Mouse (Mus musculus) ES-Bruce4 (cell line): Measurements from ENCODE around the gene Eps15l1. TPM values are rescaled to one million over a fixed set of nuclear protein-coding genes. Genes with fewer than 3 reads are reported as not detected.

Experiments used
- H3K27ac ChIP-seq: 2 replicates; pipeline ENCODE4 v1.5.1; 2012; ENCODE audit warnings: low read length, inconsistent platforms; ENCODE audit not compliant: insufficient read depth
- H3K27me3 ChIP-seq: 2 replicates; pipeline ENCODE4 v1.6.1; 2012; ENCODE audit warnings: mild to moderate bottlenecking, low read length, inconsistent platforms; ENCODE audit not compliant: control insufficient read depth, poor library complexity, insufficient read depth, severe bottlenecking
- H3K36me3 ChIP-seq: 2 replicates; pipeline ENCODE4 v1.6.1; 2012; ENCODE audit warnings: inconsistent platforms, mild to moderate bottlenecking, low read length, moderate library complexity; ENCODE audit not compliant: control insufficient read depth, poor library complexity, insufficient read depth, severe bottlenecking
- H3K4me1 ChIP-seq: one replicate; pipeline ENCODE4 v1.8.1; 2011; ENCODE audit warnings: low read length; ENCODE audit not compliant: control insufficient read depth, insufficient read depth
- H3K4me3 ChIP-seq: 2 replicates; pipeline ENCODE4 v1.5.1; 2011; ENCODE audit warnings: low read depth, mild to moderate bottlenecking, low read length
- H3K9ac ChIP-seq: 2 replicates; pipeline ENCODE4 v1.6.1; 2012; ENCODE audit warnings: low read depth, mild to moderate bottlenecking, inconsistent platforms; ENCODE audit not compliant: poor library complexity, severe bottlenecking
- H3K9me3 ChIP-seq: replicated peaks from 2 replicates; pipeline ENCODE4 v1.6.1; 2012; ENCODE audit warnings: mild to moderate bottlenecking, low read length, inconsistent platforms; ENCODE audit not compliant: control insufficient read depth, poor library complexity, insufficient read depth, severe bottlenecking
- CTCF ChIP-seq: IDR thresholded peaks from one replicate; pipeline ENCODE4 v1.8.1; 2011; ENCODE audit warnings: low read depth, low read length
- EP300 ChIP-seq: IDR thresholded peaks from 2 replicates; pipeline ENCODE4 v1.6.1; 2011; ENCODE audit warnings: low read depth, low read length; ENCODE audit not compliant: insufficient read depth
- POLR2A ChIP-seq: IDR thresholded peaks from one replicate; pipeline ENCODE4 v1.8.1; 2011; ENCODE audit warnings: low read length; ENCODE audit not compliant: insufficient read depth
- polyA plus RNA-seq: library from polyadenylated mRNA; stranded (reverse); fragments of >200 nt; gene quantifications from 2 replicates; pipeline ENCODE4 v1.2.4, GENCODE M21; 2011; ENCODE audit warnings: low read depth; ENCODE audit not compliant: missing spikeins, insufficient read depth, insufficient read length

The Eps15l1 gene
- polyA plus RNA-seq, 1 experiment, result 90.9 TPM

DNA sequence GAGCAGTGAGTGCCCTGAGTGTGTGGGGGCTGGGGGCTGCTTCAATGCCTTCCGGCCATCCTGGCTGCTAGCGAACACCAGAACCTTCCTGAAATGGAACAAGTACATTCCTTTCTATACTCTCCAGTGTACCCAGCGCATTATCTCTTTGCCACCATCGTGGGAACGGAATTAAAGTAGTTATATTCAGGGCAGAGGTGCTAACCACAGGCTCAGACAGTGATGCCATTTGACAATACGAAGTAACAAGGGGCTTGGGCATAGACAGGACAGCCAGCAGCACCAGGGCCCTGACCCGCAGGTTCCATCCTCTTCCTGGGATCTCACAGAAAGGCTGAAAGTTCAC, 67.6 kb downstream of the Eps15l1 start:
- H3K27ac ChIP-seq, result peak overlapping the region; percentile 76
- H3K27me3 ChIP-seq, result no peaks in the 10 kb centered on the region
- no peak overlapping the region for H3K4me3 ChIP-seq
- no peaks in the 10 kb centered on the region for H3K9me3 ChIP-seq
- TF ChIP-seq EP300 (no peak), POLR2A (no peak), CTCF (no peak)
- H3K9ac ChIP-seq, result no peak overlapping the region
- H3K36me3 ChIP-seq, result no peaks in the 10 kb centered on the region
- H3K4me1 ChIP-seq, result peaks cover 9% of the 10 kb centered on the region

GRCm38 (mm10) chr8:72352951-72353699, 68.1 kb downstream of the Eps15l1 start:
- Histone ChIP-seq H3K9me3 (no peaks in the 10 kb centered on the region), H3K27me3 (no peaks in the 10 kb centered on the region), H3K36me3 (no peaks in the 10 kb centered on the region), H3K4me3 (no peak overlapping the region), H3K27ac (no peak overlapping the region), H3K9ac (no peak overlapping the region), H3K4me1 (peaks cover 9% of the 10 kb centered on the region)
- TF ChIP-seq EP300 (no peak), POLR2A (no peak), CTCF (no peak)

GRCm38 (mm10) chr8:72351405-72352005, 69.8 kb downstream of the Eps15l1 start:
- Histone ChIP-seq H3K4me3 (no peak overlapping the region), H3K9me3 (no peaks in the 10 kb centered on the region), H3K27ac (no peak overlapping the region), H3K4me1 (peaks cover 9% of the 10 kb centered on the region), H3K36me3 (no peaks in the 10 kb centered on the region), H3K27me3 (no peaks in the 10 kb centered on the region), H3K9ac (no peak overlapping the region)
- no peak for TF ChIP-seq EP300
- TF ChIP-seq POLR2A, result no peak
- no peak for TF ChIP-seq CTCF

DNA sequence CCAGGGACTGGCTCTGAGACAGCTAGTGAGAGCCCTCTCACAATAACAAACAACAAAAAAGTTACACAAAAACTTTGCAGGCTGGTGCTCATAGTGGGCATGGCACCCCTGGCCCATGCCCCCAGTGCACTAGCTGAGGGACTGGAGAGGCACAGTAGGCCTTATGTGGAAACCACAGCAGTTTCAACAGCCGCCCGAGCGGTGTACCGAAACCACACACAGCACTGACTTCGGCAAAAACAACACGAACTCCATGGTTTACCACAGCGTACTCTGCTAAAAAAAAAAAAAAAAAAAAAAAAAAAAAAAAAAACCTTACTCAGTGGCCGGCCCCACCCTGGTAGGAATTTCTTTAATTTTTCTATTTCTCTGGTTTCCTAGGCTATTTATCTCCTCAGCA, 70.5 kb downstream of the Eps15l1 start:
- peaks cover 2% of the 10 kb centered on the region; the same call in 1 of the 2 replicates for H3K36me3 ChIP-seq
- H3K9ac ChIP-seq, result no peak overlapping the region
- H3K4me3 ChIP-seq, result no peak overlapping the region
- TF ChIP-seq CTCF, result no peak
- TF ChIP-seq EP300, result no peak
- no peak for TF ChIP-seq POLR2A
- H3K27ac ChIP-seq, result no peak overlapping the region
- no peaks in the 10 kb centered on the region for H3K27me3 ChIP-seq
- no peaks in the 10 kb centered on the region for H3K9me3 ChIP-seq
- H3K4me1 ChIP-seq, result peaks cover 9% of the 10 kb centered on the region

DNA sequence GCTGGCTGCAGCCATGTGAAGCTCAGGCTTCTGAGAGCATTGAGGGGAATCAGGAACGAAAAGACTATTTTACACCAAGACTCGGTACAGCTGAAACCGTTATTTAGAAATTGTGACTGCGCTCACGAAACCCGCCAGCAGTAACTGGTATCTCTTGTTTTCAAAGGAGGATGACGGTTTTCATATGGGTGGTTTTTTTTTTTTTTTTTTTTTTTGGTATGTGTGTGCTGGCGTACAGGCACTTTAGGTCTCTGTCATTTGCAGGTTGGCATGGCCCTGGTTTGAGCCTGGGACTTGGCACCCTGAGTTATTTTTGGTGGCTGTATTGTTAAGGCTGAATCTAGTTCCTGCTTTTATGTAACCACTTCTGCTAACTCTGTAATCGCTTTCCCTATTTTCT, 71.4 kb downstream of the Eps15l1 start:
- Histone ChIP-seq H3K4me1 (peaks cover 5% of the 10 kb centered on the region), H3K4me3 (no peak overlapping the region), H3K9ac (no peak overlapping the region), H3K27me3 (no peaks in the 10 kb centered on the region), H3K27ac (no peak overlapping the region), H3K36me3 (peaks cover 3% of the 10 kb centered on the region; the same call in 1 of the 2 replicates), H3K9me3 (no peaks in the 10 kb centered on the region)
- TF ChIP-seq EP300 (no peak), CTCF (no peak), POLR2A (no peak)

DNA sequence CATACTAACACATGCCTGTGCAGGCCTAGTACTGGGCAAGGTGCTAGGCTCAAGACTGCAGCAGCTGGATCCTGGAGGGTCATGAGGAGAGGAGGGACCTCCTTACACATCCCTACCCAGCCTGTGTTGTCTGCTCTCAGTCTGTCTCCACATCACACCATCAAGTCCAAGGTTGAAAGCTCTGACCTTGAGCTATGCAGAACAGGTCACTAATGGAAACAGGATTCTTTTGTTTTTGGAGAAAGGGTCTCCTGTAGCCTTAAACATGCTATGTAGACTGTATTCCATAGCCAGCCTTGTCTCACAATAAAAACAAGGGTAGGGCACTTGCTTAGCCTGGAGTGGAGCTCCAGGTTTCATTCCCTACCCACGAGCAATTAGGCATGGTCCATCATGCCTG, 72.3 kb downstream of the Eps15l1 start:
- TF ChIP-seq EP300 (no peak), POLR2A (no peak), CTCF (no peak)
- Histone ChIP-seq H3K27ac (no peak overlapping the region), H3K4me1 (peaks cover 5% of the 10 kb centered on the region), H3K27me3 (no peaks in the 10 kb centered on the region), H3K9me3 (no peaks in the 10 kb centered on the region), H3K36me3 (peaks cover 3% of the 10 kb centered on the region; the same call in 1 of the 2 replicates), H3K4me3 (no peak overlapping the region), H3K9ac (no peak overlapping the region)
